In the genomic region with DNA sequence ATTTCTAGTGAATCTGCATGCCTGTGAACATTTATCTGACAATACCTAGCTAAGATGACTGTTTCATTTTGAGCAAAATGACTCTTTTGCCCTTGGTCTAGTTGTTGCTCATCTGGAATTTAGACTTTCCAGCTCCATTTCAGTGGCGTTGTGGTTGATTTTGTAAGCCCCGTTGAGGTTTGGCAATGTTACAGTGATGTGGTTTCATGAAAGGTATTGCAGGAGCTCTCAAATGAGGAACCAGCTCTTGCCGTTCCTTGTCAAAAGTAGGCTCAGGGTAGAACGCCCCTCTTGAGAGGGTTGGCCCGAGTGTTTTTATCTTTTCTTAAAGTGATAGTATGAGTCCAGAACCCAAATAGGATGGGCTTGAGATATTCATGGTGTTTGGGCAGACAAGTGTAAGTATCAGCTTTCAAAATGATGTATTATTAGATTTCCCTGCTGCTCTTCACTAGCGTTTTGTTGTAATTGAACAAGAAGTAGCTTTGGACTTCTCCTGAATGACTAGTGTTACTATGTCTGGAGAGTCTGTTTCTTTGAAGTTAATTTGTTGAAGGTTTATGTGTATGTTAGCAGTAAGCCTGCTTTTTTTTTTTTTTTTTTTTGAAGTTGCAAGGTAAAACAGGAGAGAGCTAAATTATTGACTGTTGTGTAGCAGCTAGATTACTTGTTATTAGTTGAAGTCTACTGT, we compare ENCODE assay signal across 10 mouse cellular contexts.
A peak's percentile ranks its signal among the peaks of the same experiment; 100 is the strongest.
DNase-seq lines count a peak whose midpoint lies in the region; ATAC-seq and TF ChIP-seq lines count a peak whose summit lies in the region.
"Had no signal": no experiment of that assay in that cellular context is flagged by ENCODE, and none has a peak within 500 bp of the region (broad histone marks: within the 10 kb centered on the region; RNA-seq: fewer than 3 reads in every experiment).

No protein-coding gene starts in this region.

- H3K27ac ChIP-seq in spleen, adult 2 months (ENCODE audit: insufficient read depth, low read length) = peak overlapping the region; percentile 18; the same call in 1 of the 2 replicates
- peak overlapping the region; percentile 54; the same call in 1 of the 2 replicates for H3K27ac ChIP-seq in bone marrow, adult 2 months (ENCODE audit: control insufficient read depth, insufficient read depth, low read depth, low read length, poor library complexity)
- no peak overlapping the region for H3K27ac ChIP-seq in hindbrain, embryonic 16.5 days (ENCODE audit: low read depth, low read length)
- H3K27ac ChIP-seq in cerebellum, adult 2 months (ENCODE audit: insufficient read depth, low read length) = no peak overlapping the region
- H3K27ac ChIP-seq: forebrain, embryonic 13.5 days had no signal

- H3K4me1 ChIP-seq in spleen, adult 2 months (ENCODE audit: control insufficient read depth, insufficient read depth, insufficient read length) = peaks cover 11% of the 10 kb centered on the region
- peaks cover 4% of the 10 kb centered on the region for H3K4me1 ChIP-seq in bone marrow, adult 2 months (ENCODE audit: control insufficient read depth, insufficient read depth, low read length)
- no peaks in the 10 kb centered on the region for H3K4me1 ChIP-seq in hindbrain, embryonic 16.5 days (ENCODE audit: control insufficient read depth, insufficient read depth, low read depth, low read length)
- H3K4me1 ChIP-seq in cerebellum, adult 2 months (ENCODE audit: control insufficient read depth, insufficient read depth, low read length) = no peaks in the 10 kb centered on the region
- H3K4me1 ChIP-seq: forebrain, embryonic 13.5 days had no signal

- no peak for ATAC-seq in hindbrain, embryonic 16.5 days
- ATAC-seq: forebrain, embryonic 13.5 days had no signal

- 7% methylated on average over 6 of the region's 6 CpGs for WGBS in spleen, adult 2 months
- WGBS in bone marrow, adult 2 months = under 1% methylated on average over 6 of the region's 6 CpGs
- WGBS in hindbrain, embryonic 16.5 days = 85% methylated on average over 6 of the region's 6 CpGs
- WGBS in cerebellum, adult 2 months = 77% methylated on average over 6 of the region's 6 CpGs

- no peak for TF ChIP-seq POLR2A in spleen, adult 2 months (IDR thresholded peaks at IDR 0.05; ENCODE audit: low read depth, low read length)
- TF ChIP-seq POLR2A in bone marrow, adult 2 months (IDR thresholded peaks at IDR 0.05; ENCODE audit: borderline replicate concordance, control insufficient read depth, low read depth, low read length) = no peak
- no peak for TF ChIP-seq POLR2A in cerebellum, adult 2 months (IDR thresholded peaks at IDR 0.05; ENCODE audit: borderline replicate concordance, insufficient read depth, low read length)

- H3K27me3 ChIP-seq in spleen, adult 2 months (ENCODE audit: control insufficient read depth, insufficient read depth, low read length) = no peaks in the 10 kb centered on the region
- no peaks in the 10 kb centered on the region for H3K27me3 ChIP-seq in hindbrain, embryonic 16.5 days (replicated peaks; ENCODE audit: control insufficient read depth, insufficient read depth, low read length)
- H3K27me3 ChIP-seq in cerebellum, adult 2 months (ENCODE audit: control insufficient read depth, insufficient read depth, low read length) = no peaks in the 10 kb centered on the region
- H3K27me3 ChIP-seq: forebrain, embryonic 13.5 days had no signal

- no peak overlapping the region for H3K4me2 ChIP-seq in hindbrain, embryonic 16.5 days (ENCODE audit: low read length)
- H3K4me2 ChIP-seq: forebrain, embryonic 13.5 days had no signal

- peaks cover 2% of the 10 kb centered on the region for H3K36me3 ChIP-seq in spleen, adult 2 months (ENCODE audit: control insufficient read depth, insufficient read depth, low read length)
- H3K36me3 ChIP-seq in hindbrain, embryonic 16.5 days (ENCODE audit: control insufficient read depth, insufficient read depth, low read length) = no peaks in the 10 kb centered on the region

- peak; percentile 43 to 73 for DNase-seq in spleen, adult 2 months (ENCODE audit: low read depth in 1 of 2, low spot score in 2 of 2)
- DNase-seq in spleen, postnatal 14 days (ENCODE audit: low spot score in 2 of 2) = no peak
- DNase-seq in lung, adult 18-20 months = peak; percentile 72 to 85
- DNase-seq in thymus, postnatal 10 days (ENCODE audit: low spot score in 2 of 2) = peak; percentile 45 to 57
- no peak for DNase-seq in cerebellum, adult 2 months
- no peak for DNase-seq in kidney, adult 8-10 months
- DNase-seq: kidney, adult 9 months had no signal

- H3K9me3 ChIP-seq in hindbrain, embryonic 16.5 days (ENCODE audit: control insufficient read depth, low read length) = no peaks in the 10 kb centered on the region
- H3K9me3 ChIP-seq: forebrain, embryonic 13.5 days had no signal

- H3K9ac ChIP-seq in hindbrain, embryonic 16.5 days (ENCODE audit: low read depth, low read length) = no peak overlapping the region
- H3K9ac ChIP-seq: forebrain, embryonic 13.5 days had no signal

- H3K4me3 ChIP-seq in spleen, adult 2 months (ENCODE audit: extremely low read depth, insufficient read depth, insufficient read length) = peak overlapping the region; percentile 23; the same call in 1 of the 2 replicates
- H3K4me3 ChIP-seq in bone marrow, adult 2 months (replicated peaks; ENCODE audit: control insufficient read depth, low read depth, low read length) = peak overlapping the region; percentile 54
- no peak overlapping the region for H3K4me3 ChIP-seq in hindbrain, embryonic 16.5 days (ENCODE audit: low read length)
- no peak overlapping the region for H3K4me3 ChIP-seq in cerebellum, adult 2 months (replicated peaks; ENCODE audit: insufficient read depth, low read depth, low read length)
- H3K4me3 ChIP-seq: forebrain, embryonic 13.5 days had no signal

- TF ChIP-seq CTCF in spleen, adult 2 months (IDR thresholded peaks at IDR 0.05; ENCODE audit: extremely low read depth, insufficient read depth, insufficient read length, insufficient replicate concordance) = no peak
- TF ChIP-seq CTCF in bone marrow, adult 2 months (IDR thresholded peaks at IDR 0.05; ENCODE audit: control insufficient read depth, insufficient read depth, low read length) = no peak
- TF ChIP-seq CTCF in cerebellum, adult 2 months (IDR thresholded peaks at IDR 0.05; ENCODE audit: borderline replicate concordance, insufficient read depth, low read depth, low read length) = no peak

Comparison
In these comparisons a context has a peak if more than half of its experiments do, and no peak if none do; other contexts are left out.
1. DNase-seq: peak in spleen, adult 2 months (2 of 2), lung, adult 18-20 months (2 of 2) and thymus, postnatal 10 days (2 of 2); none in spleen, postnatal 14 days (0 of 2), cerebellum, adult 2 months (0 of 2) and kidney, adult 8-10 months (0 of 2).
2. H3K27ac ChIP-seq: peak in spleen, adult 2 months (single experiment) and bone marrow, adult 2 months (single experiment); none in hindbrain, embryonic 16.5 days (single experiment) and cerebellum, adult 2 months (single experiment).
3. H3K4me3 ChIP-seq: peak in spleen, adult 2 months (single experiment) and bone marrow, adult 2 months (single experiment); none in hindbrain, embryonic 16.5 days (single experiment) and cerebellum, adult 2 months (single experiment).